Mouse (Mus musculus) CD4-positive naive resting alpha-beta T cell, adult 76 days (primary cell): Measurements from ENCODE around the gene Psme2. TPM values are rescaled to one million over a fixed set of nuclear protein-coding genes. Genes with fewer than 3 reads are reported as not detected.

Source experiments
- total RNA-seq: library from RNA; stranded (reverse); gene quantifications from one replicate; pipeline ENCODE4 v1.2.4, GENCODE M21; 2023

Gene Psme2
- 367 TPM for total RNA-seq

DNA sequence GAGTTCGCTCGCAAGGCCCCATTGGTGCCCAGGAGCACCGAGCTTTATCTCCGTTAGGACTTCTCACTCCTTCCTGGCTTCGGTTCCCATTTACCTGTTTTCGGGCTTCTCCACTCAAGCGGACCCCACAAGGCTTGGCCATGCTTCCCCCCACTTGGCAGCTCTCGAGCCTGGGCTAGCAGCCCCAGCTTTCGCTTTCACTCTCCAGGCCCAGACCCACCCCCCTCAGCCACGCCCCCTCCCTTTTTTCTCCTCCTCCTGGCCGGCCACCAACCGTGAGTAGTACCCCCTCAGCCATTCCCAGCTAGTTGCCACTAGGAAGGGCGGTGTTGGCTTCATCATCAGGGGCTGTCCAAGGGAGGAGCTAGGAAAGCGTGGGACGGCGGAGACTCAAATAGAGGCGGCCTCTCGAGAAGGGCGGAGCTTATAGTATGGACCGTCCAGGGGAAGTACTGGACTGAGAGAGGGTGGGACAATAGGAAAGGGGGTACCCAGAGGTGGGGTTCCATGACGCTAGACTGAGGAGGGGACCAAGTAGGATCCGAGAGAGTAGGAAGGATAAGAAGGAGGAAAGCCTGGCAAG is at the start of gene Psme2:
Gene Psme2, minus strand, starts transcription at position 366 of the 583 bp plus-strand sequence.

DNA sequence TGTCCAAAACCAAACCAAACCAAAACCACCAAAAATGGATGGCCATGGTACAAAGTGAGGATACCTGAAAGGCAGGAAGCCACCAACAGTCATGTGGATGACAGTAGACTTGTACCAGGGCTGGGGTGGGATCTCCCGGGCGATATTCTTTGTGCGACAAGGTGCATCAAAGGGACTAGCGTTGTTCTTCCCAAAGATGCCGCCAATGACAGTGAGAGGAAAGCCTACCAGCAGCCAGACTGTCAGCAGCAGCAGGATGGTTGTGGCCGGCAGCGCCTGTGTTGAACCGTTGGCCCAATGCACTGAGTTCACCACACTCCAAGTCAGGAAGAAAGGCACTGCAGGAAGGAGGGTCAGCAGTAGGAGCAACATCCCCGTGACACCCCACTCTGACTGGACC is 46.9 kb upstream of the Psme2 start, which contains the start of gene Gm49378:
Gene Gm49378, minus strand, starts transcription at position 101 of the 400 bp plus-strand sequence.

DNA sequence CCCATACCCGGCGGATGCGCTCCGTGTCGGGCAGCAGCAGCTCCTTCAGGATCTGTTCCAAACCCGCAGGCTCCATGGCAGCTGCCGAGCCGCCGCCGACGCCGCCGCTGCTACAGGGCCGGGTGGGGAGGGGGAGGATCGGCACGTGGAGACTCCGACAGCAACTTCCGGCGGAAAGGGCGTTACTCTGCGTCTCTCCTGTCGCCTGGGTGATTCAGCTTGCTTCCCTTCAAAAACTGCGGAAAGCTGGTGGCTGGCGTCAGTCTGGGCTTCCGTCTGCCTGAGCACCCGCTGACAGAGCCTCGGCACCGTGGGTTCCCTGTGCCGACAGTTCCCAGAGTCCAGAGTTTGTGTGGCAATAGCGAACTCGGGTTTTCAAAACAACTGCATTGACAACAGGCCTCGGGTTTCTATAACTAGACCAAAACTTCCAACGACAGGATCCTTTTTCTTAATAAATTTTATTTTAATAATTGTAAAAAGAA is 44.7 kb upstream of the Psme2 start, which contains the start of gene Ipo4:
Gene Ipo4, minus strand, starts transcription at position 435 of the 485 bp plus-strand sequence.

DNA sequence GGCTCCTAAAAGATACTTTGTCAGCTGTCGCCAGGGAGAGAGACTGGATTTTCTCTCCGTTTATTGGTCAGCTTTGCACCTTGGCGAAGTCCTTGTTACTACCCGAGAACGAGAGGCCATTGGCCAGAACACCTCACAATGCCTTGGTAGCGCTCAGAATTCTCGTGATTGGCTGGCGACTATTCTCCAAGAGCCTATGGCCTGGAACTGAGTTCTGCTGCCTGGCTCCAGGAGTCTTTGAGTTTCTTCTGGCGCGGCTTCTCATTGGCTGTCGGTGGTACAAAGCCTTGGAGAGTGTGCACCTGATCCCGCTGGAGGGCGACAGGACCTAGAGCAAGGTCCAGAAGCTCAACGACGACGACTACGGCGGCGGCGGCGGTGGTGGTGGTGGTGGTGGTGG is 26.9 kb upstream of the Psme2 start, which contains the start of gene Rec8:
Gene Rec8, plus strand, starts transcription at position 216 of the 400 bp plus-strand sequence.

DNA sequence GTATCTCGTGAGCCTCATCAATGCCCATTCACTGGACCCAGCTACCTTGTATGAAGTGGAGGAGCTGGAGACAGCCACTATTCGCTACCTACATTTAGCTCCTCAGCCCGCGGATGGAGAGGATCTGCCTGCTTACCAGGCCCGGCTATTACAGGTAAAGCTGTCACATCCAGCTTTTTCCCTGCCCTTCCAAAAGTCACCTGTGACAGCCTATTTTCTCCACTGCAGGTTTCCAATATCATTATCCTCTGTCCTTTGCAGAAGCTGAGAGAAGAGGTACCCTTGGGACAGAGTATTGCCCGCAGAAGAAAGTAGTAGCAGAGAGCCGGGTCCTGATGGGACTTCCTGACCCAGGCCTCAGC is 12.3 kb upstream of the Psme2 start, which contains the start of gene Irf9:
Gene Irf9, plus strand, starts transcription at position 301 of the 362 bp plus-strand sequence.

DNA sequence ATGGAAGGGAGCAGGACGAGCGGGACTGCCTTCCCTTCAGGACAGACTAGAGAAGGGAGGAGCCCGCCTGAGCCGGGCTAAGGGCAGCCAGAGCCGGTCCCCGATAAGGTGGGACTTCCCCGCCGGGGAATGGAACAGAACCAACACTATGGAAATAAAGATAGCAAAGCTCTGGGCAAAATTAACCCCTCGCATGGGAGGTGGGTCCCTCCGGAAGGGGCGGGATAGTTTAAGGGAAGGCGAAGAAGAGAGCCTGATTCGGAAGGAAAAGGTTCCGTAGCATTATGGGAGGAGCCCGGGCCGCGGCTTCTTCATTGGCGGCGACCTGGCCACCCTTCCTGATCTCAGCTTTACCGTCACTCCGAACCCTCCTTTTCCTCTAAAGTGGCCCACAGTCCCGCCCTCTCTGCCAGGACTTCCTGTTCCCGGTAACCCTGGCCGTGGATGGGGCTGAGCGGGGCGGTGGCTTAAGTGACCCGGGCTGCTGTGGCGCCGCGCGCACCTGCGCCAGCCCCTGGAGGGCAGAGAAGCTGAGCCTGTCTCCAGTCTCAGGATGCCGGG is 498 bp upstream of the Psme2 start, which contains the start of gene Rnf31:
Gene Rnf31, plus strand, starts transcription at position 378 of the 561 bp plus-strand sequence.

DNA sequence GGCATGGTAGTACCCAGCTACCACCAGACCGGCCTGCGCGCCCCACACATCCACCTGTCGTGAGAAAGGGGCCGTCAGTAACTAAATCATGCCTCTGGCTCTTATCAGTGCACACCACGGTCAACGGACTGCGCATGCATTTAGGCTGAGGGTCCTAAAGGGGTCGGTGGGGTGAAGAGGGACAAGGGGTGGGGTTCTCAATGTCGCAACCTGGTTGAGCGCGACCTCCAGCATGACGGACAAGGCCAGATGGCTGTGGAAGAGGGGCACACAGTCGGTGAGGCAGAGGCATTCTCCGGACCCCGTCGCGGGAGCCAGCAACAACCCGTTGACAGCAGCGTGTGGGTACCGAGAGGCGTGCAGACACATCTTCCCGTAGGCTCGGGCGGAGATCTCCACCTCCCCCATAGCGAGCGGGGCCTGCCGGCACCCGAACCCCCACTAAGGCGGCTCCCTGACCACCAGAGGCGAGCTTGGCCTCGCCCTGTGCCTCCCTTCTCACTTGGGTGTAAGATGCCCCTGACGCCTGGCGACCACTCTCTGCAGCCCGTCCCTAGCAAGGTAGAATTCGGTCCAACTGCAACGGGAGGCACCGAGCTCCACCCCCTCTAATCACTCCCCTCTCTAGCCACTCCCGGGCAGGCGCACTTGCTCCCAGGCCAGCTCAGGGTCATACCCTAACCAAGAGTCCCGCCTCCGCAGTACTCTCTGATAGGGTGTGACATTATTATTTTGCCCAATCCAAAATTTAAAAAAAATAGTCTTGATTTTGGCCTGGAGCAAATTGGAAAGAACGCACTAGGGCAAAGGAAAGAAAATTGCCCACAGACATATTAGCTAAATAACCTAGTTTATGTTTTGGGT is 6.0 kb downstream of the Psme2 start, which contains the start of gene Emc9:
Gene Emc9, minus strand, starts transcription at position 601 of the 864 bp plus-strand sequence.

DNA sequence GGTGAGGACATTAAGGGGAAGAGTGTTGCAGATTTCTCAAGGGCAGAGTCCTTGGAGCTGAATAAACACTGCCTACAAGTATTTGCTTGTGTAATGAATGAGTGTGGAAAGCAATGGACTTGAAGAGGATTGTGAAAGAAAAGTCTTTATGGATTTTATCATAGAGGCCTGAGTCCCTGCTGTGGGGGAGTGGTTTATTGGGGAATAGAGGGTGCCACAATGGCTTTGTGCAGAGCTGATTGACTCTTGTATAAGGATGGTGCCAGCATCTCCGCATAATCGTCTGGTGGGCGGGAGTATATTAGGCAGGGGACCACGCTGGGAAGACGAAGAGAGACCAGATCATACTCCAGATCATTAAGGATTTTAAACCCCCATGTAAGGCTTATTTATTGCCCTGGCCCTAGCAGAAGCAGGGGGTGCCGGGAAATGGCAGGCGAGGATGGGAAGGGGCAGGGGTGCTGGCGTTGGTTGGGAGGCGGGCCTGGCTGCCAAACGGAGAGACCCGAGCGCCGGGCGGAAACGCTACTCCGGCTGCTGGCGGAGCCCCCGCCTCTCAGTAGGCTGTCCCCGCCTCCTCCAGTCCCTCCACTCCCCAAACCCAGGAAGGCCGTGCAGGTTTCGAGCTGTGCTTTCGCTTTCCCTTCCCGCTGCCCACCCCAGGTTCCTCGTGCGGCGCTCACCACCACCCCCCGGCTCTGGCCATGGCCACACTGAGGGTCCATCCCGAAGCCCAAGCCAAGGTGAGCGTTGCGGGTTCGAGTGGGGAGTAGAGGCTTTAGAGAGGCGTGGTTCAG is 12.8 kb downstream of the Psme2 start, which contains the start of gene Psme1:
Gene Psme1, plus strand, starts transcription at position 253 of the 797 bp plus-strand sequence.

DNA sequence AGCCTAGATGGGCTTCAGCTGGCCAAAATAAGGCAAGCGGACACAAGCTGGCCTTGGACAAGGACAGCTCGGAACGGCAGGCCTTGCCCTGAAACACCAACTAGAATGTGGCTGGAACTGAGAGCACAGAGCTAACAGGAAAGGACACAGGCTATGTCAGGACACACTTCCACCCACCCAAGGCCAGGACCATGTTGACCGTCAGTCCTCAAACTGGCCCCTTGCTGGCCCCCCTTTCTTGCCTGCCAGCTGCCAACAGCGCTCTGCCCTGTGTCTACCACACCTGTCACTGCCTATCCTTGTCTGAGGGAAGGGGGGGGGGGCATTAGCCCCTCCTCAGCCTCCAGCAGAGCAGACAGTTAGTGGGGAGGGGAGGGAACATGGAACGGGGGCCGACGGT is 15.6 kb downstream of the Psme2 start, which contains the start of gene Fitm1:
Gene Fitm1, plus strand, starts transcription at position 316 of the 400 bp plus-strand sequence.

DNA sequence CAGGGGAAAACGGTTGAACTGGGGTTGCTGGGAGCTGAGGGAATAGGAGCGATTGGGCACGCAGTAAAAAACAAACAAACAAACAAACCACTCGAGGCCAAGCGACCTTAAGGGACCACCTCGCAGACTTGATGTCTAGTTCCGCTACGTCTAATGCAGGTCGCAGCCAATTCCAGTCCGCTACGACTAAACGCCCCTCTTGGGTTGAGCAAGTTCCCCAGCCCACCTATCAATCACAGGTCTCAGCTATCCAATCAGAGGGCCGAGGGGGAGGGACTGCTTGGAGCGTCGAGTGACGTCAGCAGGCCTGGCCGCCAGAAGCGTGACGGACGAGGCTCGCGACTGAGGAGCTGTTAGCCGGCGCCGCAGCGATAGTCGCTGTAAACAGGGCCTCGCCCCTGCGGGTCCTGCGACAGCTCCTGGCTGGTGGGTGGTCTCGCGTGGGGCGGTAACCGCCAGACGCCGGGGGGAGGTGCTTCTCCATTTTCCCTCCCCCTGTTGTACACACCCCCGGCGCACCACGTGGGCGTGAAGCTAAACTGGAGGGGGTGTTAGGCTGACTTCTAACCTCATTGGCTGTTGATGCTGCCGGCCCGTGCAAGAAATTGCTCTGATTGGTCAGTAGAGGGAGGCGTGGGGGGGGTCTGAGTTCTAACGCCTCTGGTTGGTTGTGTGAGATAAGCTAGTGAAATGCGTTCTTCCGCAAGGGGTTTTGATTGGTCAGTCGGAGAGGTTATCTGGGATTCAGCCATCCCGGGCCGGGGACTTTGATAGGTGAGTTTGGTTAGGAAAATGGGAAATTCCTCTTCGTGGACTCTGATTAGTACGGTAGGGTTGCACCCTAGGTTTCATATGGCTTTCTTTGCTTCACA is 30.5 kb downstream of the Psme2 start, which contains the start of gene A730061H03Rik:
Gene A730061H03Rik, minus strand, starts transcription at position 205 of the 872 bp plus-strand sequence.

DNA sequence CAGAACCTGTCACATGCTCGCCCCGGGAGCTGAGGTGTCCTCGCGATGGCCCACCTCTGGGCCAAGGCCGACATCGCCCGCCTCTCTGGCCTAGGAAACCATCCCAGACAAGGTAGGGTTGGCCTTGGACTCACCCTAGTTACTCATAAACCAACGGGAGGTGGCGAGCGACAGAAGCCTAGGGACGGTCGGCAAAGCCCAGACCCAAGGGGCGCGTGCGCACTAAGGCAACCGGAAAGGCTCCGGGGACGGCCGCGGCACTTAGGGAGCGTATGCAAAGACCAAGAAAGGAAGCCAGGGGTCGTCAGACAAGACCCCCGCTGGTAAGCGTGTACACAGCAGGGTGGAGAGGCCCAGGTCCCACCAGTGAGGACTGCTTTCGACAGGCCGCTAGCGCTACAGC is 31.1 kb downstream of the Psme2 start, which contains the start of gene Dcaf11:
Gene Dcaf11, plus strand, starts transcription at position 208 of the 403 bp plus-strand sequence.

DNA sequence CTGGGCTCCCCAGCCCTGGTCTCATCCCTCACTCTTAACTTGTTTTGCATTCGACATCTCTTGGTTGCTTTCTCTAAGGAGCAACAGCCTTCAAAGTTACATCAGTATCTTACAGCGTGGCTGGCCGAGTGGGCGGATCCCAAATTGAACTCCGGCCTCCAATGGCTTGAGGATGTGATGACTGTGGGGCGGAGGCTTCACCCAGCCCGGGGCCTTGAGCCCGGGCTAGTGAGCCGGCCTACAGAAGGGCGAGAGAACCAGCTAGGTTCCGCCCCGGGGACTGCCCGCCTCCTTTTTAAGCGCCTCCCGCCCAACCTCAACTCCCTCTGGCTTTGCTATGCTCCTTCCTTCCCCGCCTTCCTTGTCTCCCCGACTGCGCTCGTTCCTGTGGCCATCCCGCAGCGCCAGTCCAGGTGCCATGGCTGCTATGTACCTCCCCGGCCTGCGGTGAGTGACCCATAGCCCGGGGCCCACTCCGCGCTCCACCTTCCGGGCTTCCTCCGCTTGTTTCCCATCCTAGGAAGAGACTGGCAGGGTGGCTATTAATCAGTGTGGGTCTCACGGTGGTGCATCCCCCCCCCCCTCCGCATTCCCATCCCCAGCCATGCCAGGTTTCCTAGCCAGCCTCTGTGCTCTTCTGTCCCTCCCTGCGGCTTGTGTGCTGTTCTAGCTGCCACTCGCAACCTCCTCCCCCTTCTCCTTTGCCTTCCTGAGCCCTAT is 50.7 kb downstream of the Psme2 start, which contains the start of gene Pck2:
Gene Pck2, plus strand, starts transcription at position 200 of the 720 bp plus-strand sequence.

Other genes starting within 250 kb of the Psme2 start
- gene Dhrs4, start 112.4 kb downstream of the Psme2 start, total RNA-seq = 19.3 TPM
- 1.2 TPM for gene Carmil3, start 100.5 kb downstream of the Psme2 start, total RNA-seq
- not detected for gene Cpne6, start 80.7 kb downstream of the Psme2 start, total RNA-seq
- not detected for gene Nrl, start 66.1 kb downstream of the Psme2 start, total RNA-seq
- 16.6 TPM for gene Pck2, start 50.8 kb downstream of the Psme2 start, total RNA-seq
- 83.2 TPM for gene Dcaf11, start 31.1 kb downstream of the Psme2 start, total RNA-seq
- gene A730061H03Rik, start 30.7 kb downstream of the Psme2 start, total RNA-seq = 5.8 TPM
- gene Fitm1, start 15.5 kb downstream of the Psme2 start, total RNA-seq = not detected
- 254 TPM for gene Psme1, start 13.0 kb downstream of the Psme2 start, total RNA-seq
- gene Emc9, start 5.8 kb downstream of the Psme2 start, total RNA-seq = 10.6 TPM
- gene Rnf31, start 595 bp upstream of the Psme2 start, total RNA-seq = 55.8 TPM
- 97.6 TPM for gene Irf9, start 12.5 kb upstream of the Psme2 start, total RNA-seq
- gene Rec8, start 26.9 kb upstream of the Psme2 start, total RNA-seq = 1.8 TPM
- gene Ipo4, start 44.8 kb upstream of the Psme2 start, total RNA-seq = 63.6 TPM
- gene Gm49378, start 46.8 kb upstream of the Psme2 start, total RNA-seq = 2.5 TPM
- gene Tm9sf1, start 52.7 kb upstream of the Psme2 start, total RNA-seq = 41.9 TPM
- gene Tssk4, start 59.1 kb upstream of the Psme2 start, total RNA-seq = 2.6 TPM
- 34.6 TPM for gene Mdp1, start 69.4 kb upstream of the Psme2 start, total RNA-seq
- 17.4 TPM for gene Gmpr2, start 80.8 kb upstream of the Psme2 start, total RNA-seq
- gene Nedd8, start 81.0 kb upstream of the Psme2 start, total RNA-seq = 119 TPM
- 117 TPM for gene Tinf2, start 90.7 kb upstream of the Psme2 start, total RNA-seq
- gene Tgm1, start 122.8 kb upstream of the Psme2 start, total RNA-seq = 2.0 TPM
- gene Rabggta, start 131.2 kb upstream of the Psme2 start, total RNA-seq = 84.1 TPM
- 16.3 TPM for gene Dhrs1, start 154.6 kb upstream of the Psme2 start, total RNA-seq
- 28.8 TPM for gene Nop9, start 154.6 kb upstream of the Psme2 start, total RNA-seq
- not detected for gene Cideb, start 167.3 kb upstream of the Psme2 start, total RNA-seq
- gene Ltb4r2, start 170.3 kb upstream of the Psme2 start, total RNA-seq = not detected
- not detected for gene Ltb4r1, start 174.8 kb upstream of the Psme2 start, total RNA-seq
- gene Adcy4, start 193.0 kb upstream of the Psme2 start, total RNA-seq = not detected
- 56.5 TPM for gene Ripk3, start 197.8 kb upstream of the Psme2 start, total RNA-seq
- not detected for gene Nfatc4, start 232.0 kb upstream of the Psme2 start, total RNA-seq